Mouse (Mus musculus): Measurements from ENCODE around the gene Nup160. TPM values are rescaled to one million over a fixed set of nuclear protein-coding genes. Genes with fewer than 3 reads are reported as not detected.

Nup160 gene
- 45.6 and 49.6 TPM in 2 replicates for polyA plus RNA-seq (2015; fragmentation: Nextera tagmentation; extraction: Ambion mirVana)

DNA sequence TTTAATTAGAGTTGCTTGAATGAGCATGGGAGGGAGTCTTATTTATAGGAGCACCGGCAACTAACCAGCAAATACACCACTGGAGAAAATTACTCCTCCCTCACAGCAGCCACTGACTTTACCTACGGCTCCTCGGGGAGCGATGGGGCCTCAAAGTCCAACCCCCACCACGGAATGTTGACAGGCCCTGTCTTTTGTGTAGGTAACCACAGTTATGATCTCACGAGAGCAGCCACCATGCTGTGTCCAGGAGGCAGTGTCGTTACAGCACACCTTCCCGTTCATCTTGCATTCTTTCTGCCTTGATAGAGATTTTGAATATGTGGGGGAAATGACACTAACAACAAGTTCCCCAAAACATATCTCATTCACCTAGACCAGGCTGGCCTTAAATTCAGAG is at the start of gene Nup160:
Gene Nup160 (plus strand): TSS at position 209 of the 400 bp plus-strand sequence.
- no peak within 1 kb of the TSS for H3K4me3 ChIP-seq (ENCODE audit: low read length)
- ATAC-seq (ENCODE audit: low FRiP score, low TSS enrichment), result no peak
- no peak within 1 kb of the TSS for H3K9ac ChIP-seq (replicated peaks; ENCODE audit: low read length)
- 69% methylated on average over 8 of the region's 8 CpGs for WGBS
- H3K9me3 ChIP-seq (ENCODE audit: low read length), result no peaks in the 10 kb centered on the region
- H3K4me1 ChIP-seq (ENCODE audit: insufficient read depth, low read length), result peaks cover 17% of the 10 kb centered on the region
- no peaks in the 10 kb centered on the region for H3K27me3 ChIP-seq (ENCODE audit: insufficient read depth, low read length)
- no peak within 1 kb of the TSS for H3K27ac ChIP-seq (ENCODE audit: low read length)
- H3K4me2 ChIP-seq (replicated peaks; ENCODE audit: low read depth, low read length), result no peak within 1 kb of the TSS
- no peaks in the 10 kb centered on the region for H3K36me3 ChIP-seq (ENCODE audit: insufficient read depth, low read length)

DNA sequence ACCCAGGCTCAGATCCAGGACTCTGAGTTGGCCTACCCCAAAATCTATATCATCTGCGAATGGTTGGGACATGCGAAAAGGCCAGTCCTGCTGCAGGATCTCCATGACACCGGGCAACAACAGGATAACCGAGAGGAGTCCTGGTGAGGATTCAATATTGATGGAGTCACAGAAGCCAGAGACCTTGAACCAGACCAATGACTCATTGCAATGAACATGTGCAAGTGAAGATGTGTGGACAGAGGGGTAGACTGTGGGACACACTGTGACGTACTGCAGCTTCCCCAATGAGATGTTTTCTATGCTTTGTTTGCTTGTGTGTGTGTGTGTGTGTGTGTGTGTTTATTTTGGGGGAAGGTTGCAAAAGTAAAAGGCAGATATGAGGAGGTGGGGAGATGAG is 48.8 kb upstream of the Nup160 start:
- H3K9me3 ChIP-seq (ENCODE audit: low read length), result no peaks in the 10 kb centered on the region
- no peak overlapping the region for H3K9ac ChIP-seq (replicated peaks; ENCODE audit: low read length)
- H3K27ac ChIP-seq (ENCODE audit: low read length), result no peak overlapping the region
- H3K4me2 ChIP-seq (replicated peaks; ENCODE audit: low read depth, low read length), result no peak overlapping the region
- H3K4me1 ChIP-seq (ENCODE audit: insufficient read depth, low read length), result 0 out of 2 replicates have a peak, but pooled peaks cover 3% of the 10 kb centered on the region
- no peak overlapping the region for H3K4me3 ChIP-seq (ENCODE audit: low read length)
- WGBS, result 88% methylated on average over 5 of the region's 5 CpGs
- no peaks in the 10 kb centered on the region for H3K36me3 ChIP-seq (ENCODE audit: insufficient read depth, low read length)
- no peaks in the 10 kb centered on the region for H3K27me3 ChIP-seq (ENCODE audit: insufficient read depth, low read length)
- ATAC-seq (ENCODE audit: low FRiP score, low TSS enrichment), result no peak

DNA sequence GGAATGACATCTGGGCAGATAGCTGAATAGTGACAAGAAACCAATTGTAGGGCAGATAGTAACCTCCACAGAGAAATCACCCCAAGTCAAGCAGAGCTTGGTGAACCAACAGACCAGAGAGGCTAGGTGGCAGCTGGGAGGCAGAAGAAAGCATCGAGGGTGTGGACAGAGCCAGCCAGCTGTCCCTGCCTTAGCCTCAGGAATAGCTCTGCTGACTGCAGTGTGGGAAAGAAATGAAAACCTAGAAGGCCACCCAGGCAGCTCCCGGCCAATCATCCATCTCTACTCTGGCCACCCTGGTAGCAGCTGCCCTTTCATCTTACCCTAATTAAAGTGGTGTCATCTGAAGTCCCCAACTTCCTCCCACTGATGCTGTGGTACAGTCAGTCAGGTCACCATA is 47.5 kb upstream of the Nup160 start:
- no peak overlapping the region for H3K4me3 ChIP-seq (ENCODE audit: low read length)
- H3K4me1 ChIP-seq (ENCODE audit: insufficient read depth, low read length), result 0 out of 2 replicates have a peak, but pooled peaks cover 3% of the 10 kb centered on the region
- no peaks in the 10 kb centered on the region for H3K27me3 ChIP-seq (ENCODE audit: insufficient read depth, low read length)
- no peaks in the 10 kb centered on the region for H3K9me3 ChIP-seq (ENCODE audit: low read length)
- peak; percentile 53; the same call in 1 of the 2 replicates for ATAC-seq (ENCODE audit: low FRiP score, low TSS enrichment)
- WGBS, result 9% methylated on average over 2 of the region's 2 CpGs
- H3K36me3 ChIP-seq (ENCODE audit: insufficient read depth, low read length), result no peaks in the 10 kb centered on the region
- no peak overlapping the region for H3K4me2 ChIP-seq (replicated peaks; ENCODE audit: low read depth, low read length)
- H3K27ac ChIP-seq (ENCODE audit: low read length), result no peak overlapping the region
- H3K9ac ChIP-seq (replicated peaks; ENCODE audit: low read length), result no peak overlapping the region

DNA sequence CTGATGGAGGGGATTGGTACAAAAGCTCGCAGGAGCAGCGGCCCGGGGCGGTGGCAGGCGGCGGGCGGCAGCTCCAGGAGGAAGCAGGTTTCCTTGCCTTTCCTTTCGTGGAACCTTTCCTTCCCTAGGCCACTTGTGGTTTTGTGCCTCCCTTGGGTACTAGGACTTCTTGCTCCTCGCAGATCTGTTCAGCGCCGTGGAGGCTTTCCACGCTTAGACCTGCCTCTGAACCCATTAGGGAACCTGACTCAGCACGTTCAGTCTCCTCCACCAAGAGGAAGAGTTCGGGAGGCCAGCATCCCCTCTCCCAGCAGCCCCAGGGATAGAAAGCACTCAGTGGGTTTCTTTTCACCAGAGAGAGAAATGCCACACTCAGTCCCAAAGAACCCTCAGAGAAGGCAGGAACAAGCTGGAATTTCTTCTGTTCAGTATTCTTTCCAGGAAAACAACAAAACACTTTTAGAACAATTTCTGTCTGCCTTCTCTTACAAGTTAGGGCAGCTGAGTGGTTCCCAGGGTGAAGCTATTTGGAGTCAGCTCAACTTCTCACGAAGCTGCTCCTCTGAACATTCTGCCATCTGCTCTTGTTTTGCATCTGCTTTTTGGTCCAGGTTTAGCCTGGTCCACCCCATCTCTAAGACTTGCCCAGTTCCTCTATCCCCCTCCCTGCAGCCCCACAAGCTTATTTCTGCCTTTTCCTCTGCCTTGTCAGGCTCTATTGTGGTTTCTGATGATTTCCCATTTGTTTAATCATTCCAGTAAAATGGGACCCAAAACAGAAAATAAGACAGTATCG is 44.9 kb upstream of the Nup160 start:
- H3K36me3 ChIP-seq (ENCODE audit: insufficient read depth, low read length), result no peaks in the 10 kb centered on the region
- H3K27me3 ChIP-seq (ENCODE audit: insufficient read depth, low read length), result no peaks in the 10 kb centered on the region
- H3K9me3 ChIP-seq (ENCODE audit: low read length), result no peaks in the 10 kb centered on the region
- ATAC-seq (ENCODE audit: low FRiP score, low TSS enrichment), result no peak
- no peak overlapping the region for H3K27ac ChIP-seq (ENCODE audit: low read length)
- no peak overlapping the region for H3K9ac ChIP-seq (replicated peaks; ENCODE audit: low read length)
- no peak overlapping the region for H3K4me3 ChIP-seq (ENCODE audit: low read length)
- no peaks in the 10 kb centered on the region for H3K4me1 ChIP-seq (ENCODE audit: insufficient read depth, low read length)
- 82% methylated on average over 16 of the region's 16 CpGs for WGBS
- H3K4me2 ChIP-seq (replicated peaks; ENCODE audit: low read depth, low read length), result no peak overlapping the region

DNA sequence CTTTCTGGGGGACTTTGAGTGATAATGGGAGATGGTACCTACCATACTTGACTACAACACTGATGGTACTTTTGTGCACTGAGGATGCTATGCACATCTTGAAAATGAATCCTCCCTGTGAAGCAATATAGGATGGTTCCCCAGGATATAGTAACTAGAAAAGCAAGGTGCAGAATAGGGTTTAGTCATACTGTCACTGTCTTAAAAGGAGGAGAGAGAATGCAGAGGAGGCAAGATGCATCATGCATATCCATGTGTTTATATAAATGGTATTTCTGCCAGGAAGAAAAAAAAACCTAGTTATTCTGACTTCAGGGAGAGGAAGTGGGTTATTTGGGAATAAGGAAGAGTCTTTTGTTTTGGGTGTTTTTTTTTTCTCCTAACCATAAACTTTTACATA is 42.3 kb upstream of the Nup160 start:
- no peak for ATAC-seq (ENCODE audit: low FRiP score, low TSS enrichment)
- H3K4me2 ChIP-seq (replicated peaks; ENCODE audit: low read depth, low read length), result no peak overlapping the region
- no peaks in the 10 kb centered on the region for H3K36me3 ChIP-seq (ENCODE audit: insufficient read depth, low read length)
- H3K9me3 ChIP-seq (ENCODE audit: low read length), result no peaks in the 10 kb centered on the region
- no peak overlapping the region for H3K4me3 ChIP-seq (ENCODE audit: low read length)
- H3K9ac ChIP-seq (replicated peaks; ENCODE audit: low read length), result no peak overlapping the region
- H3K4me1 ChIP-seq (ENCODE audit: insufficient read depth, low read length), result no peaks in the 10 kb centered on the region
- H3K27ac ChIP-seq (ENCODE audit: low read length), result no peak overlapping the region
- H3K27me3 ChIP-seq (ENCODE audit: insufficient read depth, low read length), result no peaks in the 10 kb centered on the region

DNA sequence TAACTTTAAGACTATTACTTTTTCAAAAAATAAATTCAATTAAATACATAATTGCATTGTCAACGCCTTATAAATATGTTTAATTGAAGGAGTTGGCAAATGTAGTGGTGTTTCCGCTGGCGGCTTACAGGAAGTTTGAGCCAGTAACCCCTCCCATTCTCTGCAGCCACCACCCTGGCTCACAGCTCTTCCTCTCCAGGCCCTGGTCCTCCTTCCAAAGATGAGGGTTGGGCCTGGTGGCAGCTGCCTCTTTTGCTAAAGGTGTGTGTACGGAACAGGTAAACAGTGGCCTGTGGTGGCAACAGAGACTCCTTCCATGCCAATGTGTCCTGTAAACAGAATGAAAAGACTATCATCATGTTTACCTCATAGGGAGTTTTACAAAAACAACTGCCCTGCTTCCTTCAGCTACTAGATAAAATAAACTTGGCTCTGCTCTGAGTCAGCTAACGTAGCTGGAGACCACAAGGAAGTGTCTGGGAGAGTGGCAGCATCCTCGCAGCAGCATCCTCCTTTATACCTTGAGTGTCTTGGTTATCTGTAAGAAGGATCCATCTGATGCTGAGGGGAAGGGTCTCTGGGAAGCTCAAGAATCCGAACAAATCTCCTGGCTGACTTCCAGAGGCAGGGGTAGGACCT is 41.8 kb upstream of the Nup160 start:
- 74% methylated on average over 7 of the region's 7 CpGs for WGBS
- H3K27ac ChIP-seq (ENCODE audit: low read length), result no peak overlapping the region
- no peak for ATAC-seq (ENCODE audit: low FRiP score, low TSS enrichment)

DNA sequence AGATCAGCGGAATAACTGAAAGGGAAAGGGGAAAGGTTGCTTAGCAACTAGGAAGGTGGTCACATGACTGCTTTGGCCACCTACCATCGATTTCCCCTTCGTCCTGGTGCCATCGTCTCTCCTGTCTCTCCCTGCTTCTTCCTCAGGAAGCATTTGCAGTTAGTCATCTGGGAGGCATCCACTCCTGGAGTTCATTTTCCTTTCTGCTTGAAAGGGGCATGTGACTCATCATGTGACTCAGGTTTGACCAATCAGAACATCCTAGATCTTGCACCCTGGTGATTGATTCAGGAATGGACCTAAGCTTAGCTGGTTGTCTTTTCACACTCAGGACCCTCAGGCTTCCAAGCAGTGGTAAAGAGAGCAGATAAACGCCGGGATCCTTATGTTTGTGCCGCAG is 40.2 kb upstream of the Nup160 start:
- H3K27me3 ChIP-seq (ENCODE audit: insufficient read depth, low read length), result no peaks in the 10 kb centered on the region
- no peak for ATAC-seq (ENCODE audit: low FRiP score, low TSS enrichment)
- no peak overlapping the region for H3K27ac ChIP-seq (ENCODE audit: low read length)
- peaks cover 7% of the 10 kb centered on the region; the same call in 1 of the 2 replicates for H3K4me1 ChIP-seq (ENCODE audit: insufficient read depth, low read length)
- H3K4me3 ChIP-seq (ENCODE audit: low read length), result no peak overlapping the region
- H3K4me2 ChIP-seq (replicated peaks; ENCODE audit: low read depth, low read length), result no peak overlapping the region
- H3K9me3 ChIP-seq (ENCODE audit: low read length), result no peaks in the 10 kb centered on the region
- no peak overlapping the region for H3K9ac ChIP-seq (replicated peaks; ENCODE audit: low read length)
- 93% methylated on average over 7 of the region's 7 CpGs for WGBS
- H3K36me3 ChIP-seq (ENCODE audit: insufficient read depth, low read length), result no peaks in the 10 kb centered on the region

More for the DNA sequence above, 41.8 kb upstream of the Nup160 start:
- H3K4me1 ChIP-seq (ENCODE audit: insufficient read depth, low read length), result peaks cover 3% of the 10 kb centered on the region; the same call in 1 of the 2 replicates
- no peaks in the 10 kb centered on the region for H3K27me3 ChIP-seq (ENCODE audit: insufficient read depth, low read length)
- H3K4me2 ChIP-seq (replicated peaks; ENCODE audit: low read depth, low read length), result no peak overlapping the region
- H3K4me3 ChIP-seq (ENCODE audit: low read length), result no peak overlapping the region
- H3K36me3 ChIP-seq (ENCODE audit: insufficient read depth, low read length), result no peaks in the 10 kb centered on the region
- no peak overlapping the region for H3K9ac ChIP-seq (replicated peaks; ENCODE audit: low read length)
- H3K9me3 ChIP-seq (ENCODE audit: low read length), result no peaks in the 10 kb centered on the region

DNA sequence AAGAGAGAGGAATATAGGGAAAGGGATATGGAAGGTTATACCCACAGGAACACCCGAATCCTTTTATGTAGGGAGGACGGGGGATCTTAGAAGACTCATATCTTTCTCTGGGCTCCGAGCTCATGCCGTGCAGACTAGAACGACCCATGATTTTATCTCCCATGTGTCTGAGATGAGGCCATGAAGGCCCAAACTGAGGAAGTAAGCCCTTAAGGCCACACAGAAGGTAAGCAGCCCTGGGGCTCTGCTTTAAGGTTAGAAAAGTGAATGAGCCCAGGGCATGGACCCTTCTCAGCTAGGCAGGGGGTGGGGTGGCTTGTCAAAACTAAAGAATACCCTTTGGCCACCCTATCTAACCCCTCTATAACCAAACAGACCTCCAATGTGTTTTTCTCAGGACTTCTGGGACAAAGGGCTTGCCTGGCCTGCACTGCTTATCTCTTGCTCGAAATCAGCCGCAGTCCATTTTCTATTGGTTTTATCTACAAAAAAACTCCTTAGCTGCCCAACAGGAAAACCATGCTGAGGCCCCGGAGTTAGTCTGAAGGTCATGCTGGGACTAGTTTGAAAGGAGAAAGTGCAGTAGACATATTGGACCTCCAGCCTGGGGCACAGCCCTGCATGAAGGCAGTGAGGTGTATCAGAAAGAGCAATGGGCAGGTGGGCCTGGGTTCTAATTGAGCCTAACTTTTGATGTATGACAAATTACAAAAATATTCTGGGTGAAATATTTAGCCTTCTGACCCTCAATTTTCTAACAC is 37.8 kb upstream of the Nup160 start:
- Histone ChIP-seq H3K4me1 (ENCODE audit: insufficient read depth, low read length) (peaks cover 7% of the 10 kb centered on the region; the same call in 1 of the 2 replicates), H3K36me3 (ENCODE audit: insufficient read depth, low read length) (no peaks in the 10 kb centered on the region), H3K4me3 (ENCODE audit: low read length) (no peak overlapping the region), H3K27me3 (ENCODE audit: insufficient read depth, low read length) (no peaks in the 10 kb centered on the region), H3K27ac (ENCODE audit: low read length) (no peak overlapping the region), H3K9ac (replicated peaks; ENCODE audit: low read length) (no peak overlapping the region), H3K4me2 (replicated peaks; ENCODE audit: low read depth, low read length) (no peak overlapping the region), H3K9me3 (ENCODE audit: low read length) (no peaks in the 10 kb centered on the region)
- ATAC-seq (ENCODE audit: low FRiP score, low TSS enrichment), result no peak
- WGBS, result 79% methylated on average over 8 of the region's 8 CpGs

DNA sequence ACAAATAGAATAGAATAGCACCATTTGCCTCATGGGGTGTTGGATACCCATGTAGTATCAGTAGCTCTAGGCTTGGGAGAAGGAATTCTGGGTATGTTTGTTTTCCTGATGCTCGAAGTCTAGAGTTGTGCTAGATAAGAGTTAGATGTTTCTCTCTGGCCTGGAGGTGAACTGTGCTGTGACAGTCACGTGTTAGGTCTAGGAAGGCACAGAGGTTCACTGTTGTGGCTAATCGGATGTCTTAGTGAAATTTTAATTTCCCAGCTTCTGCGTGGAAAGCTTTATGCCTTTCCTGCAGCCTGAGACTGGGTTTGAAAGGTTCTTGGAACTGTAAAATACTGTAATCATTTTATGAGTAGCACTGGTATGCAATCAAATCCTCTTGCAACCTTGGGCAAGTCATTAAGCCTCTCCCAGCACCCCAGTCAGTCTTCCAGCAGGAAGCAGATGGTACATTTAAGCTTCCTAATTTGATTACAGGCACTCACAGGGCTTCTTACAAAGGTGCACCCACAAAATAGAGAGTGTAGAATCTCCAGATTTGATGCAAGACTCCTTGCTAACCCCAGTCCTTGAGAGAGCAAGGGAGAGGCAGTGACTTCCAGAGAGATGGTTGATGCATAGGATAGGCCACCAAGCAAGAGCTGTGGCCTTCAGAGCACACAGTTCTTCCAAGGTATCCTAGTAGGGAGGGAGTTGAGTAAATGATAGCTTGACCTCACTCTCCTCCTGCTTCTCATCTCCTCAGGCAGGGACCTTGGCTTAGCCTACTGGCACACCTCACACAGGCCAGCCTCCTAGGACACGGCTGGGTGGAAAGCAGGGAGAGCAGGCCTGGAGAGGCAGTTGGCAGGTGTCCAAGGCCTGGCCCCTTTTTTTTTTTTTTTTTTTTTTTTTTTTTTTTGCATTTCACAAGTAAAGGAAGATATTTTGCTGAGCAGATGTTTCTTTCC is 37.0 kb upstream of the Nup160 start:
- H3K36me3 ChIP-seq (ENCODE audit: insufficient read depth, low read length), result no peaks in the 10 kb centered on the region
- peaks cover 7% of the 10 kb centered on the region; the same call in 1 of the 2 replicates for H3K4me1 ChIP-seq (ENCODE audit: insufficient read depth, low read length)
- no peak overlapping the region for H3K4me3 ChIP-seq (ENCODE audit: low read length)
- H3K9ac ChIP-seq (replicated peaks; ENCODE audit: low read length), result no peak overlapping the region
- WGBS, result 62% methylated on average over 5 of the region's 5 CpGs
- ATAC-seq (ENCODE audit: low FRiP score, low TSS enrichment), result peak; percentile 91
- H3K27ac ChIP-seq (ENCODE audit: low read length), result peak overlapping the region; percentile 47
- no peak overlapping the region for H3K4me2 ChIP-seq (replicated peaks; ENCODE audit: low read depth, low read length)
- no peaks in the 10 kb centered on the region for H3K27me3 ChIP-seq (ENCODE audit: insufficient read depth, low read length)
- H3K9me3 ChIP-seq (ENCODE audit: low read length), result no peaks in the 10 kb centered on the region
